Mouse (Mus musculus) forebrain, embryonic 15.5 days (tissue): ENCODE data around the gene Ube2h. TPM values are rescaled to one million over a fixed set of nuclear protein-coding genes. Genes with fewer than 3 reads are reported as not detected.
"Not testable (repeated sequence)": the region's sequence is repeated elsewhere in the genome, so short reads cannot be mapped to it uniquely, and the experiment has no call there.

Experiments used
- ATAC-seq: fragments of 200-750 bp; cut with Nextera tagmentation; replicated peaks from 2 replicates; pipeline ENCODE4 v1.8.0; 2017; ENCODE audit warnings: mild to moderate bottlenecking, moderate TSS enrichment, moderate library complexity
- H3K27ac ChIP-seq: fragments of 300-500 bp; sonication (generic); replicated peaks from 2 replicates; pipeline ENCODE4 v1.5.1; 2015; ENCODE audit warnings: mild to moderate bottlenecking, inconsistent platforms
- H3K27me3 ChIP-seq: fragments of 300-500 bp; sonication (generic); 2 replicates; pipeline ENCODE4 v1.6.1; 2015; ENCODE audit warnings: inconsistent platforms
- H3K36me3 ChIP-seq: fragments of 300-500 bp; sonication (generic); 2 replicates; pipeline ENCODE4 v1.6.1; 2015; ENCODE audit warnings: mild to moderate bottlenecking, inconsistent platforms
- H3K4me1 ChIP-seq: fragments of 300-500 bp; sonication (generic); 2 replicates; pipeline ENCODE4 v1.6.1; 2015; ENCODE audit warnings: inconsistent platforms
- H3K4me2 ChIP-seq: fragments of 300-500 bp; sonication (generic); replicated peaks from 2 replicates; pipeline ENCODE4 v1.6.1; 2015; ENCODE audit warnings: mild to moderate bottlenecking, inconsistent platforms
- H3K4me3 ChIP-seq: fragments of 300-500 bp; sonication (generic); 2 replicates; pipeline ENCODE4 v1.5.1; 2015; ENCODE audit warnings: mild to moderate bottlenecking, inconsistent platforms
- H3K9ac ChIP-seq: fragments of 300-500 bp; sonication (generic); replicated peaks from 2 replicates; pipeline ENCODE4 v1.6.1; 2015; ENCODE audit warnings: mild to moderate bottlenecking, inconsistent platforms
- H3K9me3 ChIP-seq: fragments of 300-500 bp; sonication (generic); 2 replicates; pipeline ENCODE4 v1.6.1; 2016; ENCODE audit warnings: inconsistent platforms
- WGBS: fragments of 180-500 bp; shearing (Covaris S2); methylation state at CpG from one replicate; pipeline ENCODE4 v1.1.7; 2015; ENCODE audit warnings: mixed read lengths; 5-methylcytosine and 5-hydroxymethylcytosine counted together
- polyA plus RNA-seq: library from polyadenylated mRNA; unstranded; fragments of >200 nt; fragmentation: Nextera tagmentation; extraction: Ambion mirVana; gene quantifications from 2 replicates; pipeline ENCODE4 v1.2.1, GENCODE M21; 2015

Gene Ube2h
- polyA plus RNA-seq, 1 experiment from 2014 or later: 68.5 TPM

- Histone ChIP-seq H3K9me3 (no peaks in the 10 kb centered on the region), H3K9ac (no peak overlapping the region), H3K27me3 (no peaks in the 10 kb centered on the region), H3K27ac (no peak overlapping the region), H3K4me2 (no peak overlapping the region), H3K36me3 (no peaks in the 10 kb centered on the region), H3K4me3 (no peak overlapping the region), H3K4me1 (no peaks in the 10 kb centered on the region)
- ATAC-seq: no peak
- WGBS: 74% methylated on average over 4 of the region's 4 CpGs
Measured at GRCm38 (mm10) chr6:30321002-30321401, 16.7 kb upstream of the Ube2h start.

DNA sequence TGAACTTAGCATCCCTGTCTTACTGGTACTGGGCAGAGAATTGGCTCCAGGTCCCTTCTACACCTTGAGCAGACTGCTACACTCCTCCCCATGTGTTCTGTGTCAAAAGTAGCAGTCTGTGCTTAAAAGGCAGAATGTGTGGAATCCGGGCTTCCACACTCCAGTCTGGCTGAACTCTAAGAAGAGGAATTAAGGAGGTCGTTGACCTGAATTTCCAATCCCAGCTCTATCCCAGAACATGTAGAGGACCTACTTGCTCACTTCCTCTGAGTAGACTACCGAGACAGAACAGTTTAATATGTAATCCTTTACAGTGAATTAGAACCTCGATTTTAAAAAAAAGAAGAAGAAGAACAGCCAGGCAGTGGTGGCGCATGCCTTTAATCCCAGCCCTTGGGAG is 14.9 kb upstream of the Ube2h start:
- no peaks in the 10 kb centered on the region for H3K36me3 ChIP-seq
- WGBS: 84% methylated on average over 5 of the region's 5 CpGs
- H3K4me2 ChIP-seq: no peak overlapping the region
- H3K4me3 ChIP-seq: no peak overlapping the region
- ATAC-seq: no peak
- no peak overlapping the region for H3K9ac ChIP-seq
- H3K9me3 ChIP-seq: no peaks in the 10 kb centered on the region
- H3K27me3 ChIP-seq: no peaks in the 10 kb centered on the region
- H3K27ac ChIP-seq: no peak overlapping the region
- H3K4me1 ChIP-seq: no peaks in the 10 kb centered on the region

DNA sequence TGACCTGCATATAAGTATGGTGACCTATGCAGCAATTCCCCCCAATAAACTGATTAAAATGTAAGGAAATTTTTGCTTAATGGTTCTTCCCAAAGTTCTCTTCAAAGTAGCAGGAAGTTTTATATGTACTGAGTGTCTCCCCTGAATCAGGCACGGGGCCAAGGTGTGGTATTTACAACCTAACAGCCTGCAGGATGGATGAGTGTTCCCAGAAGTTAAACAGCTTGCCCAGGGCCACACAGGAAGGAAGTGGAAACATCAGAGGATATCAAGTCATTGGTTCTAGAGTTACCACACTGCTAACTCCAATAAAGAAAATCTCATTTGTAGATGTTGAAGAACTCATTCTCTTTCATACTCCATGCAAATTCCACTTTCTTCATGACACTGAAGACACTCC is 7.7 kb upstream of the Ube2h start:
- H3K27ac ChIP-seq: no peak overlapping the region
- no peaks in the 10 kb centered on the region for H3K36me3 ChIP-seq
- no peak for ATAC-seq
- H3K9me3 ChIP-seq: no peaks in the 10 kb centered on the region
- H3K4me1 ChIP-seq: no peaks in the 10 kb centered on the region
- H3K9ac ChIP-seq: no peak overlapping the region
- no peak overlapping the region for H3K4me2 ChIP-seq
- no peaks in the 10 kb centered on the region for H3K27me3 ChIP-seq
- WGBS: 77% methylated on average over 1 of the region's 1 CpGs
- H3K4me3 ChIP-seq: no peak overlapping the region

- no peak for ATAC-seq
- no peak overlapping the region for H3K9ac ChIP-seq
- H3K36me3 ChIP-seq: no peaks in the 10 kb centered on the region
- H3K4me3 ChIP-seq: no peak overlapping the region
- no peak overlapping the region for H3K27ac ChIP-seq
- no peak overlapping the region for H3K4me2 ChIP-seq
- H3K9me3 ChIP-seq: no peaks in the 10 kb centered on the region
- WGBS: 30% methylated on average over 4 of the region's 4 CpGs
- H3K4me1 ChIP-seq: peaks cover 4% of the 10 kb centered on the region
- no peaks in the 10 kb centered on the region for H3K27me3 ChIP-seq
Measured at GRCm38 (mm10) chr6:30308751-30309150, 4.4 kb upstream of the Ube2h start.

DNA sequence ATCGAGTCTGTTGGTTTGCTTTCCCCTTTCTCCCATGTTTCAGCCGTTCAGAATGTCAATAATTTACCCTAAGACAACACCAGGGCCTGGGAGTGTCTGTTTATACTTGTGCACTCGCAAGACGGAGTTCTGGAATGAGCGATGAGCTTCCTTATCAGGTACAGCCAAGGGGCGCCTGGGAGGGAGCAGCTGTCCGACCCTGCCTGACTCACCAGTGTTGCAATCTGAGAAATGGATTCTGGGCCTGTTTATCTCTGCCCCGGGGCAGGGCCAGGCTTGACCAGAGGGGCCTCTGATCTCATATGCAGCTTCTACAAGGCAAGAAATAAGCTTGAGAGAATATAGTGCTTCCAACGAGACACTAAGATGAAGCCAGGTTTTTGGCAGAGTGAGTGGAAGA is 3.4 kb upstream of the Ube2h start:
- ATAC-seq: no peak
- Histone ChIP-seq H3K4me1 (peaks cover 4% of the 10 kb centered on the region), H3K4me2 (no peak overlapping the region), H3K9me3 (no peaks in the 10 kb centered on the region), H3K27me3 (no peaks in the 10 kb centered on the region), H3K27ac (no peak overlapping the region), H3K9ac (no peak overlapping the region), H3K4me3 (no peak overlapping the region), H3K36me3 (no peaks in the 10 kb centered on the region)
- 85% methylated on average over 9 of the region's 9 CpGs for WGBS

DNA sequence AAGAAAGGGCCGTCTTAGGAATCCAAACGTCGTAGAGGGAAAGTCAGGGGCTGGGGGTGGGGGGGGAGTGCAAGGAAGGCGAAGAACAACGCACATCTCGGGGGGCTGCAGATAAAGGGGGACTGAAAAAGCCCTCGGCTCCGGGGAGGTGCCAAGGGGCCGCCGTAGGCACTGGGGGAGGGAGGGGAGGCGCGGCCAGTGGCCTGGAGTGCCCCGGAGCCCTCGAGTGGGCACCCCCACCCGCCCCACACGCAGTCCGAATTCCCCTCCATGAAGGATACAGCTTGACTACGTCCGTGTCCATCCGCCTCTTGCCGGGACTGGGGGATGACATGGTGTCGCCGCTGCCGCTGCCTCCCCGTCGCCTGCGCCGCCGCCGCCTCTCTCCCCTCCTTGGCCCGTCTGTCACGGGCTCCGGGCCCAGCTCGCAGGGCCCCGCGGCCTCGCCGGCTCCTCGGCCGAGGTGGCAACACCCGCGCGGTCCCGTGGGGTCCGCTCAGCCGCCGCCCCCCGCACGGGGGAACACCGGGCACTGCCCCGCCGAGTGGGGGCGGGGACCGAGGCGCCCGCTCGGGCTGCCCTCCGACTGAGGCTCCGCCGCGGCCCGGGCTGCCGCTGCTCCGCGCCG is 454 bp downstream of the Ube2h start:
- H3K27me3 ChIP-seq, ATAC-seq, H3K9me3 ChIP-seq, H3K36me3 ChIP-seq: not testable (repeated sequence)
- Histone ChIP-seq H3K4me2 (peak overlapping the region; percentile 87), H3K27ac (peak overlapping the region; percentile 97), H3K4me1 (peaks cover 33% of the 10 kb centered on the region), H3K4me3 (peak overlapping the region; percentile 88), H3K9ac (peak overlapping the region; percentile 89)
- WGBS: 1% methylated on average over 45 of the region's 66 CpGs

- peak overlapping the region; percentile 97 for H3K27ac ChIP-seq
- H3K9me3 ChIP-seq: no peaks in the 10 kb centered on the region
- ATAC-seq: no peak
- H3K4me2 ChIP-seq: peak overlapping the region; percentile 87
- peak overlapping the region; percentile 88 for H3K4me3 ChIP-seq
- WGBS: under 1% methylated on average over 11 of the region's 11 CpGs
- peaks cover 2% of the 10 kb centered on the region; the same call in 1 of the 2 replicates for H3K36me3 ChIP-seq
- no peaks in the 10 kb centered on the region for H3K27me3 ChIP-seq
- peaks cover 33% of the 10 kb centered on the region for H3K4me1 ChIP-seq
- peak overlapping the region; percentile 89 for H3K9ac ChIP-seq
Measured at GRCm38 (mm10) chr6:30302781-30303631, 1.3 kb downstream of the Ube2h start.

DNA sequence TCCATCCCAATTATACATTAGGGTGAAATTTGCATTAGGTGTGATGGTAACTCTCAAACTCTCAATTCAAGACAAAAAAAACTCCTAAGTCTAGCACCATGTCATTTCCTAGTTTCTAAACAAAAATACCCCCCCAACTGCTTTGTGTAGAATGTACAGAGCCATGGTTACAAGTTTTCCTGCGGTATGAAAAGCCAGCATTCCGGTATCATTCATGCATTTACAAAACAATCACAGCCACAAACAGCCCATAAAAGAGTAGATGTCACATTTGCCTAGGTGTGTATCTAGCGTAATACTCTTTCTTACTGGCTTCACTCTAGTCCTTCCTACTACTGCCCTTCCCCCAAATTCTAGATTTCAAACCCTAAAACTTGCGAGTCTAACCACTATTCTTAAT is 2.2 kb downstream of the Ube2h start:
- Histone ChIP-seq H3K4me3 (peak overlapping the region; percentile 88), H3K27me3 (no peaks in the 10 kb centered on the region), H3K4me1 (peaks cover 33% of the 10 kb centered on the region), H3K27ac (peak overlapping the region; percentile 87), H3K4me2 (peak overlapping the region; percentile 87), H3K36me3 (peaks cover 6% of the 10 kb centered on the region; the same call in 1 of the 2 replicates), H3K9me3 (no peaks in the 10 kb centered on the region), H3K9ac (peak overlapping the region; percentile 89)
- no peak for ATAC-seq
- 5% methylated on average over 4 of the region's 4 CpGs for WGBS

- Histone ChIP-seq H3K36me3 (peaks cover 9% of the 10 kb centered on the region; the same call in 1 of the 2 replicates), H3K9ac (peak overlapping the region; percentile 89), H3K4me2 (peak overlapping the region; percentile 87), H3K4me1 (peaks cover 33% of the 10 kb centered on the region), H3K27ac (peak overlapping the region; percentile 87), H3K4me3 (peak overlapping the region; percentile 88), H3K27me3 (no peaks in the 10 kb centered on the region), H3K9me3 (no peaks in the 10 kb centered on the region)
- no peak for ATAC-seq
- 2% methylated on average over 7 of the region's 7 CpGs for WGBS
Measured at GRCm38 (mm10) chr6:30300901-30301300, 3.4 kb downstream of the Ube2h start.

- ATAC-seq: peak; percentile 60
- WGBS: 1% methylated on average over 5 of the region's 5 CpGs
- H3K4me1 ChIP-seq: peaks cover 33% of the 10 kb centered on the region
- H3K4me2 ChIP-seq: peak overlapping the region; percentile 87
- H3K9ac ChIP-seq: peak overlapping the region; percentile 89
- peaks cover 11% of the 10 kb centered on the region; the same call in 1 of the 2 replicates for H3K36me3 ChIP-seq
- H3K4me3 ChIP-seq: peak overlapping the region; percentile 88
- H3K27me3 ChIP-seq: no peaks in the 10 kb centered on the region
- H3K27ac ChIP-seq: peak overlapping the region; percentile 87
- no peaks in the 10 kb centered on the region for H3K9me3 ChIP-seq
Measured at GRCm38 (mm10) chr6:30300372-30300771, 4.0 kb downstream of the Ube2h start.

GRCm38 (mm10) chr6:30299683-30300082 is 4.7 kb downstream of the Ube2h start:
- H3K4me2 ChIP-seq: peak overlapping the region; percentile 87
- no peak overlapping the region for H3K9ac ChIP-seq
- H3K9me3 ChIP-seq: no peaks in the 10 kb centered on the region
- no peaks in the 10 kb centered on the region for H3K27me3 ChIP-seq
- H3K4me1 ChIP-seq: peaks cover 31% of the 10 kb centered on the region
- H3K27ac ChIP-seq: peak overlapping the region; percentile 87
- WGBS: 82% methylated on average over 5 of the region's 5 CpGs
- peaks cover 14% of the 10 kb centered on the region; the same call in 1 of the 2 replicates for H3K36me3 ChIP-seq
- no peak overlapping the region for H3K4me3 ChIP-seq
- ATAC-seq: no peak

GRCm38 (mm10) chr6:30299116-30299515 is 5.2 kb downstream of the Ube2h start:
- Histone ChIP-seq H3K36me3 (peaks cover 14% of the 10 kb centered on the region; the same call in 1 of the 2 replicates), H3K27me3 (no peaks in the 10 kb centered on the region), H3K4me1 (peaks cover 29% of the 10 kb centered on the region), H3K27ac (no peak overlapping the region), H3K9ac (no peak overlapping the region), H3K4me3 (no peak overlapping the region), H3K4me2 (no peak overlapping the region), H3K9me3 (no peaks in the 10 kb centered on the region)
- ATAC-seq: no peak
- WGBS: 91% methylated on average over 1 of the region's 1 CpGs
